Mouse (Mus musculus) stomach, postnatal 0 days (tissue): Measurements from ENCODE around the gene Atg9b.

Experiments used
- CTCF ChIP-seq: IDR thresholded peaks from 2 replicates; pipeline ENCODE4 v1.5.1; 2016; ENCODE audit warnings: antibody characterized with exemption, low read depth, mild to moderate bottlenecking, moderate library complexity
- EP300 ChIP-seq: optimal IDR thresholded peaks from 2 replicates; pipeline ENCODE3; 2016; ENCODE audit warnings: antibody characterized with exemption

DNA sequence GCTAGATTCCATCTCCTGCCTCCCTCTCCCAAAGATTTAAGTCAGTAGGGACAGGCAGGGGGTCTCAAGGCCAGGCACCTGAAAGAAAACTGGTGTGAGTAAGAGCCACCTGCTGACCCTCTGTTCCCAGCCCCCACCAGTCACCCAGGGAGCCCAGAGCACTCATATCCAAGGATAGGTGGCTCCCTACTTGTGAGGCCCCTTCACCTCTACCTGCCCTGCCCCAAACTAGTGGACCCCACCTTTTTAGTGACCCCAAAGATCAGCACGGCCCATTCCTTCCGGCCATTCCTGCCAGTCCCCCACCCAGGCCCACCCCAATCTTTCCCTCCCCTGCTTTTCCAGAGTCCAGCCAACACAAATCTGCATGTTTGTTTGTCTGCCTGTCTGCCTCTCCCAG, 28.5 kb downstream of the Atg9b start:
- TF ChIP-seq EP300 (no peak), CTCF (no peak)
